Mouse (Mus musculus): ENCODE results near the gene B3gnt3. TPM values are rescaled to one million over a fixed set of nuclear protein-coding genes. Genes with fewer than 3 reads are reported as not detected.
"Not testable (repeated sequence)": the region's sequence is repeated elsewhere in the genome, so short reads cannot be mapped to it uniquely, and the experiment has no call there.

B3gnt3 gene
- polyA plus RNA-seq, 1 experiment from 2014 or later: 12.2 TPM

DNA sequence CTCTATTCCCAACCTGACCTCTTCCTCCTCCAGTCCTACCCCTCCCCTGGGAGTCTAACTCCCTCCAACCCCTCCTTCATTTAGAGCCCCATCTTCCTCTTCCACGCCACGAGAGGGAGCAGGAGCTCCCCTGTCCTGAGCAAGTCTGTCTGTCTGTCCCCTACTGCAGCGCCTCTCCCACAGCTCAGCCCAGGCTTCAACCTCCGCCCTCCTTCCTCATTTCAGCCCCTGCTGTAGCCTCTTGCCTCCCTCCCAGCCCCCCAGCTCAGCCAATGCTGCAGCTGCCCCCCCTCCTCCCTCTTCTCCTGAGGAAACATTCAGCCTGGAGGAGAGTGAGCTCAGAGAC is 471 bp upstream of the B3gnt3 start:
- Histone ChIP-seq H3K36me3 (ENCODE audit: control insufficient read depth, insufficient read depth, low read length) (no peaks in the 10 kb centered on the region), H3K4me2 (ENCODE audit: low read depth, low read length) (peak overlapping the region; percentile 53; the same call in 1 of the 2 replicates), H3K27ac (ENCODE audit: low read length) (peak overlapping the region; percentile 77), H3K4me3 (replicated peaks; ENCODE audit: low read length) (no peak overlapping the region), H3K4me1 (ENCODE audit: control insufficient read depth, insufficient read depth, low read length) (peaks cover 15% of the 10 kb centered on the region), H3K9me3 (replicated peaks; ENCODE audit: control insufficient read depth, low read length) (no peaks in the 10 kb centered on the region), H3K27me3 (ENCODE audit: control insufficient read depth, insufficient read depth, low read length) (peaks cover 19% of the 10 kb centered on the region), H3K9ac (ENCODE audit: low read length) (no peak overlapping the region; the same call in 1 of the 2 replicates)
- ATAC-seq (ENCODE audit: insufficient read depth, low FRiP score): peak; percentile 31; the same call in 1 of the 2 replicates
- WGBS: 28% methylated on average over 4 of the region's 4 CpGs

DNA sequence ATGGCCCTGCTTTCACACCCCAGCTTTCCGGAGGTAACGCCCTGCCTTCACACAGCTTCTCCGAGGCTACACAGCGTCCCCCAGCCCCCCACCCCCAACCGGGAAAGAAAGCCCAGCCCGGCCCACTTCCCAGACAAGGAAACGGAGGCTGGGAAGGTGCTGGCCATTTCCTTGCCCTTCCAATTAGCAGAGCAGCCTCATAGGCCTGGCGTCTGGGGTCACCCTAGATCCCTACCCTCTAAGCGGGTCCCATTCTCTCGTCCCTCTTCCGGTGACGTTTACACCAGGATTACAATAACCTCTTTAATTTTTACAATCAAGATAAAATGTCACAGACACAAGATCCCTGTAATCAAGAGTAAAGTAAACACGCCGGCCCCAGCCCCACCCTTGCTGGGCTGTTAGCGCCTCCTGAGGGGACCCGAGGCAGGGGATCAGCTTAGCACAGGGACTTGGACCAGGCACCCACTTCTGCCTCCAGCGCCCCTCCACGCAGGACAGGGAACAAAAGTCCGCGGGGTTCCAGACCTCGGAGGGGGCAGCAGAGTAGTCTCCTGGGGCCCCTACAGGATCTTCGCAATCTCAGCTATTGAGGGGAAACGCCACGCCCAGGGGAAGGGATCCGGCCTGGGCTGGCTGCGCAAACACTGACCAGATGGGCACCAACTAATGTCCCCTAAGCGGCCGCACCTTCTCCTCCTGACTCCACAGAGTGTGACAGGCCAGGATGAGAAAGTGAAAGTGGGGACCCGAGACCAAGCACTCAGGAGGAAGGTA is 908 bp downstream of the B3gnt3 start:
- no peaks in the 10 kb centered on the region for H3K36me3 ChIP-seq (ENCODE audit: control insufficient read depth, insufficient read depth, low read length)
- 6% methylated on average over 29 of the region's 29 CpGs for WGBS
- H3K27ac ChIP-seq (ENCODE audit: low read length): 0 out of 2 replicates have a peak overlapping the region, but pooled peaks have one; percentile 26
- ATAC-seq (ENCODE audit: insufficient read depth, low FRiP score): peak; percentile 22; the same call in 1 of the 2 replicates
- peak overlapping the region; percentile 46 for H3K4me3 ChIP-seq (replicated peaks; ENCODE audit: low read length)
- no peaks in the 10 kb centered on the region for H3K9me3 ChIP-seq (replicated peaks; ENCODE audit: control insufficient read depth, low read length)
- peak overlapping the region; percentile 48 for H3K9ac ChIP-seq (ENCODE audit: low read length)
- peaks cover 15% of the 10 kb centered on the region for H3K4me1 ChIP-seq (ENCODE audit: control insufficient read depth, insufficient read depth, low read length)
- peak overlapping the region; percentile 53 for H3K4me2 ChIP-seq (ENCODE audit: low read depth, low read length)
- H3K27me3 ChIP-seq (ENCODE audit: control insufficient read depth, insufficient read depth, low read length): peaks cover 21% of the 10 kb centered on the region

DNA sequence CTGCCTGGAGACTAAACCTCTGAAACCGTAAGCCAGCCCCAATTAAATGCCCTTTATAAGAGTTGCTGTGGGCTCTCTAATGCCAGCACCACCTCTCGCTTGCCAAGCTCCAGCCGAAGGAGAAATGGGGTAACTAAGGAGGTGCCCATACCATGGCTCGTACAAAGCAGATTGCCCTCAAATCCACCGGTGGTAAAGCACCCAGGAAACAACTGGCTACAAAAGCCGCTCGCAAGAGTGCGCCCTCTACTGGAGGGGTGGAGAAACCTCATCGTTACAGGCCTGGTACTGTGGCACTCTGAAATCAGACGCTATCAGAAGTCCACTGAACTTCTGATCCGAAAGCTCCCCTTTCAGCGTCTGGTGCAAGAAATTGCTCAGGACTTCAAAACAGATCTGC is 6.1 kb downstream of the B3gnt3 start:
- not testable (repeated sequence) for H3K27ac ChIP-seq (ENCODE audit: low read length); H3K4me2 ChIP-seq (ENCODE audit: low read depth, low read length); H3K9ac ChIP-seq (ENCODE audit: low read length); H3K4me1 ChIP-seq (ENCODE audit: control insufficient read depth, insufficient read depth, low read length); H3K36me3 ChIP-seq (ENCODE audit: control insufficient read depth, insufficient read depth, low read length); ATAC-seq (ENCODE audit: insufficient read depth, low FRiP score); H3K4me3 ChIP-seq (replicated peaks; ENCODE audit: low read length); H3K9me3 ChIP-seq (replicated peaks; ENCODE audit: control insufficient read depth, low read length)
- WGBS: 69% methylated on average over 12 of the region's 12 CpGs
- H3K27me3 ChIP-seq (ENCODE audit: control insufficient read depth, insufficient read depth, low read length): peaks cover 52% of the 10 kb centered on the region

DNA sequence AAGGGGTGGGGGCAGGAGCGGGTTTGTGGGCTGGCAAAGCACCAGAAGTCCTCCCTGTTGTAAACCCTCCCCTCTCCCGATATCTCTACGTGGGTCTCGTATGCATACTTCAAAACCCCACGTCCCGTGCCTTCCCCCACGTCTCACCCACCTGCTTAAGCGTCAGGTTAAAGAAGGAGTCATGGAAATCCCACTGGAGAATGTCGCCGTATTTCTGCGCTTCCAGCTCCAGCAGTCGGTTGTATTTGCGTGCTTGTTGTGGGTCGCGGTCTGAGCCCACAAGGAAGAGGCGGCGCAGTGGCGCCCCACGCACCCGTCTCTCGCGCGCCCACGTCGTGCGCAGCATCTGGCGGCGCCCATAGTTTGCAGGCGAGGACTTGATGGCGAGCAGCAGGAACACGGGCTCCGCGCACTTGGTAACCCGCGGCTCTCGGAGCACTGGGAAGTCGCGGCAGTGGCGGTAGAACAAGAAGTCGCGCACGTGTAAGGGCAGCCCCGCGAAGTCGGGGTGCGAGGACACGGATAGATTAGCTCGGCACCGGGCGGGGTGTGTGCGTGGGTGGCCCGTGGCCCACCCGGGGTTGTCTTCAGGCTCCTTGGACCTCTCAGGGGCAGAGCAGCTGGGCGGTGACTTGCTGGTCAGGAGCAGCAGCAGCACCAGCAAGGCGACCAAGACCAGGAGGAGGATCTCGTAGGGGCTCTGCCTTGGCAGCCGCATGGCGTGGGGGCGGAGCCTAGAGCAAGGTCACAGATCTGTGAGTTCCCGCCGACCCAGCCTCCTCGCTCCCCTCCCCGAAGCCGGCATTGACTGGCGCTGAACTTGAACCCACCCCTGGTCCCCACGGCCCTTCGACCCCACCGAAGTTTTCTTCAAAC is 8.2 kb downstream of the B3gnt3 start:
- no peak overlapping the region for H3K9ac ChIP-seq (ENCODE audit: low read length)
- peaks cover 6% of the 10 kb centered on the region for H3K4me1 ChIP-seq (ENCODE audit: control insufficient read depth, insufficient read depth, low read length)
- peak overlapping the region; percentile 33 for H3K4me2 ChIP-seq (ENCODE audit: low read depth, low read length)
- WGBS: 14% methylated on average over 68 of the region's 68 CpGs
- H3K36me3 ChIP-seq (ENCODE audit: control insufficient read depth, insufficient read depth, low read length): no peaks in the 10 kb centered on the region
- no peak overlapping the region for H3K27ac ChIP-seq (ENCODE audit: low read length)
- peaks cover 67% of the 10 kb centered on the region for H3K27me3 ChIP-seq (ENCODE audit: control insufficient read depth, insufficient read depth, low read length)
- peak overlapping the region; percentile 18 for H3K4me3 ChIP-seq (replicated peaks; ENCODE audit: low read length)
- peak; percentile 14; the same call in 1 of the 2 replicates for ATAC-seq (ENCODE audit: insufficient read depth, low FRiP score)
- H3K9me3 ChIP-seq (replicated peaks; ENCODE audit: control insufficient read depth, low read length): no peaks in the 10 kb centered on the region

DNA sequence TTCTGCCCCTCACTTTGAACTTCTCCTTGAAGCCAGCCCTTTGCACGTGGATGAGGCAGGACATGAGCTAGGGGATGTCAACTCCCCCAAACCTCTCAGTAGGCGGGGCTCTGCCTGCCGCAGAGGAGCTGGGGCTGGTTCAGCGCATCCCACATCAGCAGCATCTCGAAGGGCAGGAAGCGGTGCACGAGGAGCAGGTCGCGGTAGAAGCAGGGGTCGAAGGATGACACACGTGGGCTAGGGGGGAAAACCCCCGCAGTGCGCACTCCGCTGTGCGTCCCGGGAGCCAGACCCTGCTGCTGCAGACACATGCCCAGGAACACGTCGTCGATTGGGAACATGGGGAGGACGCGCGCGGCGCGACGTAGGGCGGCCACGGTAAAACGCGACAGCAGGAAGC is 9.1 kb downstream of the B3gnt3 start:
- WGBS: 17% methylated on average over 30 of the region's 30 CpGs
- no peak overlapping the region for H3K27ac ChIP-seq (ENCODE audit: low read length)
- H3K9me3 ChIP-seq (replicated peaks; ENCODE audit: control insufficient read depth, low read length): no peaks in the 10 kb centered on the region
- peak overlapping the region; percentile 18 for H3K4me3 ChIP-seq (replicated peaks; ENCODE audit: low read length)
- H3K4me1 ChIP-seq (ENCODE audit: control insufficient read depth, insufficient read depth, low read length): peaks cover 6% of the 10 kb centered on the region
- no peak overlapping the region for H3K9ac ChIP-seq (ENCODE audit: low read length)
- peaks cover 76% of the 10 kb centered on the region for H3K27me3 ChIP-seq (ENCODE audit: control insufficient read depth, insufficient read depth, low read length)
- H3K4me2 ChIP-seq (ENCODE audit: low read depth, low read length): no peak overlapping the region
- no peaks in the 10 kb centered on the region for H3K36me3 ChIP-seq (ENCODE audit: control insufficient read depth, insufficient read depth, low read length)
- ATAC-seq (ENCODE audit: insufficient read depth, low FRiP score): no peak

DNA sequence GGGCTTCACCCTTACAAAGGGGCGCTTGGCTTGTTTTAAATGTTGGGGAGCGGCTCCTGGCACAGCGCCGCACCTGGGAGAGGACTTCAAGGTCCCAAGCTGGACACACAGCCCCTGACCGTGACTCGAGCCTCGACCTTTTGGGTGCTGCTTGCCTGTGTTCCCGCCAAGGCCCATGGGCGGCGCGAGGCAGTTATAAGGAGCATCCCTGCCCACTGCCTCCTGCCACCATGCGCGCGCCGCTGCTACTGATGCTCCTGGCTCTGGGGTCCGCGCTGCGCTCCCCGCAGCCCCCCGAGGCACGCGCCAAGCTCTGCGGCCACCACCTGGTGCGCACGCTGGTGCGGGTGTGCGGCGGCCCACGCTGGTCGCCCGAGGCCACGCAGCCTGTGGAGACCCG is 12.6 kb downstream of the B3gnt3 start, which contains the start of gene Insl3:
TSS of gene Insl3 (plus strand) at position 187 of the 400 bp plus-strand sequence.
- H3K27me3 ChIP-seq (ENCODE audit: control insufficient read depth, insufficient read depth, low read length): peaks cover 100% of the 10 kb centered on the region
- no peak within 1 kb of the TSS for H3K9ac ChIP-seq (ENCODE audit: low read length)
- peaks cover 19% of the 10 kb centered on the region for H3K4me1 ChIP-seq (ENCODE audit: control insufficient read depth, insufficient read depth, low read length)
- ATAC-seq (ENCODE audit: insufficient read depth, low FRiP score): no peak
- 10% methylated on average over 33 of the region's 33 CpGs for WGBS
- H3K4me3 ChIP-seq (replicated peaks; ENCODE audit: low read length): no peak within 1 kb of the TSS
- H3K27ac ChIP-seq (ENCODE audit: low read length): no peak within 1 kb of the TSS
- H3K9me3 ChIP-seq (replicated peaks; ENCODE audit: control insufficient read depth, low read length): no peaks in the 10 kb centered on the region
- no peaks in the 10 kb centered on the region for H3K36me3 ChIP-seq (ENCODE audit: control insufficient read depth, insufficient read depth, low read length)
- H3K4me2 ChIP-seq (ENCODE audit: low read depth, low read length): no peak within 1 kb of the TSS

DNA sequence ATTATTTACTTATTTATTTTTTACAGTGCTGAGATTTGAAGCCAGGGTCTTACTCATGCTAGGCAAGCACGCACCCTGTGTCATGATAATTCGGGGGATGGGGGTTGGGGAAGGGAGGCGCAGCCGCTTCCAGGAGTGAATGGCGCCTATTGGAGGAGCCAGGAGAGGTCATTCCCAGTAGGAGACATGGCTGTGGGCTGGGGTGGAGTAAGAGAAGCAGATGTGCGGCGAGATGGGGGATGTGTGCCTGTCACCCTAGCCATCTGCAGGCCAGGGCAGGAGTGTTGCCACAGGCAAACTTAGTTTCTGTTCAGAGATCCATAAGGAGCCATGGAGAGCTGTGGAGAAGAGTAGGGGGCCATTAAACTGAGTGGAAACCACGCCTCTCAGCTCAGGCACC is 14.0 kb downstream of the B3gnt3 start:
- 9% methylated on average over 8 of the region's 8 CpGs for WGBS
- peaks cover 100% of the 10 kb centered on the region for H3K27me3 ChIP-seq (ENCODE audit: control insufficient read depth, insufficient read depth, low read length)

DNA sequence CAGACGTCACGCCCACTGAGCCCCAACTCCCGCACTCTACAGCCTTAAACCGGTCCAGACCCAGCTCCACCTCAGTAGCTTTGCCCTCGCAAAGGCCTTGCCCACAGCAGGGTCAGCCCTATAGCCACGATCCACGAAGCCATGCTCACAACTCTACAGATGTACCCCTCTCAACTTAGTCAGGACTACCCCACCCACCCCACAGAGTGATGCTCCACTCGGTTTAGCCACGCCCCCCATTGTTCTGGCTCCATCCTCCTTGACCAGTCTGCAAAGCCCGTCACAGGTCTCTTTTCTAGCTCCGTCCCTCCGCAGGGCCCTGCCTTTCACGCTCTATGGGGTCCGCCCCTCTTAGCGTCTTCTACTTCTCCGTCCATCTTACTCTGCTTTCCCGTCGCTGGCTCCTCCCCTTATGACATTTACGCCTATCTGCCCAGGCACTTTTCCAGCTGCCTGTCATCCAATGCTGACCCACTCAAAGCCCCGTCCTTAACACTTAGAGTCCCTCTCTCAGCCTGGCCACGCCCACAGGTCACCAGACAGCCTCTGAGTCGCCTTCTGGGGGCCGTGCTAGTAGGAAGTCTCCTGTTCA is 15.3 kb downstream of the B3gnt3 start:
- Histone ChIP-seq H3K4me2 (ENCODE audit: low read depth, low read length) (peak overlapping the region; percentile 44), H3K4me3 (replicated peaks; ENCODE audit: low read length) (peak overlapping the region; percentile 20), H3K36me3 (ENCODE audit: control insufficient read depth, insufficient read depth, low read length) (no peaks in the 10 kb centered on the region), H3K27ac (ENCODE audit: low read length) (no peak overlapping the region), H3K9me3 (replicated peaks; ENCODE audit: control insufficient read depth, low read length) (no peaks in the 10 kb centered on the region), H3K4me1 (ENCODE audit: control insufficient read depth, insufficient read depth, low read length) (peaks cover 20% of the 10 kb centered on the region), H3K9ac (ENCODE audit: low read length) (no peak overlapping the region), H3K27me3 (ENCODE audit: control insufficient read depth, insufficient read depth, low read length) (peaks cover 99% of the 10 kb centered on the region)
- ATAC-seq (ENCODE audit: insufficient read depth, low FRiP score): peak; percentile 39; the same call in 1 of the 2 replicates
- WGBS: 9% methylated on average over 23 of the region's 23 CpGs

More for the DNA sequence above, 14.0 kb downstream of the B3gnt3 start:
- Histone ChIP-seq H3K4me2 (ENCODE audit: low read depth, low read length) (no peak overlapping the region), H3K4me3 (replicated peaks; ENCODE audit: low read length) (no peak overlapping the region), H3K36me3 (ENCODE audit: control insufficient read depth, insufficient read depth, low read length) (no peaks in the 10 kb centered on the region), H3K27ac (ENCODE audit: low read length) (no peak overlapping the region), H3K9ac (ENCODE audit: low read length) (no peak overlapping the region), H3K4me1 (ENCODE audit: control insufficient read depth, insufficient read depth, low read length) (peaks cover 15% of the 10 kb centered on the region), H3K9me3 (replicated peaks; ENCODE audit: control insufficient read depth, low read length) (no peaks in the 10 kb centered on the region)
- ATAC-seq (ENCODE audit: insufficient read depth, low FRiP score): no peak
